Mouse (Mus musculus) neural tube, embryonic 12.5 days (tissue): ENCODE results near the gene Gm8159. TPM values are rescaled to one million over a fixed set of nuclear protein-coding genes. Genes with fewer than 3 reads are reported as not detected.
A peak's percentile ranks its signal among the peaks of the same experiment; 100 is the strongest.
"Not testable (repeated sequence)": the region's sequence is repeated elsewhere in the genome, so short reads cannot be mapped to it uniquely, and the experiment has no call there.

ENCODE experiments used
- ATAC-seq: fragments of 200-750 bp; cut with Nextera tagmentation; 2 replicates; pipeline ENCODE4 v1.8.0; 2017; ENCODE audit warnings: low read depth, mild to moderate bottlenecking, moderate TSS enrichment, moderate library complexity; ENCODE audit not compliant: low FRiP score
- H3K27ac ChIP-seq: fragments of 300-500 bp; sonication (generic); 2 replicates; pipeline ENCODE4 v1.5.1; 2016
- H3K27me3 ChIP-seq: fragments of 300-500 bp; sonication (generic); replicated peaks from 2 replicates; pipeline ENCODE4 v1.6.1; 2016; ENCODE audit warnings: mild to moderate bottlenecking
- H3K36me3 ChIP-seq: fragments of 300-500 bp; sonication (generic); 2 replicates; pipeline ENCODE4 v1.6.1; 2016; ENCODE audit warnings: mild to moderate bottlenecking
- H3K4me1 ChIP-seq: fragments of 300-500 bp; sonication (generic); 2 replicates; pipeline ENCODE4 v1.6.1; 2016
- H3K4me2 ChIP-seq: fragments of 300-500 bp; sonication (generic); replicated peaks from 2 replicates; pipeline ENCODE4 v1.6.1; 2016; ENCODE audit warnings: mild to moderate bottlenecking
- H3K4me3 ChIP-seq: fragments of 300-500 bp; sonication (generic); 2 replicates; pipeline ENCODE4 v1.5.1; 2016
- H3K9ac ChIP-seq: fragments of 300-500 bp; sonication (generic); 2 replicates; pipeline ENCODE4 v1.6.1; 2016; ENCODE audit warnings: mild to moderate bottlenecking
- H3K9me3 ChIP-seq: fragments of 300-500 bp; sonication (generic); 2 replicates; pipeline ENCODE4 v1.6.1; 2016; ENCODE audit warnings: mild to moderate bottlenecking
- WGBS: fragments of 180-500 bp; shearing (Covaris S2); methylation state at CpG from one replicate; pipeline ENCODE4 v1.1.7; 2016; 5-methylcytosine and 5-hydroxymethylcytosine counted together
- polyA plus RNA-seq: library from polyadenylated mRNA; unstranded; fragments of >200 nt; fragmentation: Nextera tagmentation; extraction: Ambion mirVana; gene quantifications from 2 replicates; pipeline ENCODE4 v1.2.1, GENCODE M21; 2016

The Gm8159 gene
- not detected in 2 replicates for polyA plus RNA-seq

DNA sequence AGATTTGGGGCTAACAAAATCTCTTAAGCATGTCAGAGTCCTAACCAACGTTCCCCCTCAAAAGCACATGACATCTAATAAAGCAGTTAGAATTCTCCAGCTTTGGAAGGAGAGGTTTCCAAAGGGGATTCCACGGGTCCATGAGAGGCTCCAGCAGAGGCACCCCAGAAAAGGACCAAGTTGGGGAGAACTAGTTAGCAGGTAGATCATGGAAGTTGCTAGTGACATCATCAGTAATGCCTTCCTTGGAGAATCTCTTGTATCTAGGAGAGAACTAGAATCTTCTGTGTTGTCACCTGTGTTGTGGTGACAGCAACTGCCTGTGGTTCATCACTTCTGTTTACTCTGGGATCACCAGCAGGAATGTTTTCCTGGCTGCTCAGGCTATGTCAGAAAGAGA is at the start of gene Gm8159:
Gene Gm8159, plus strand, starts transcription at position 301 of the 400 bp plus-strand sequence.
- not testable (repeated sequence) for H3K27ac ChIP-seq, H3K27me3 ChIP-seq, ATAC-seq, H3K36me3 ChIP-seq, H3K4me1 ChIP-seq, H3K9ac ChIP-seq, H3K9me3 ChIP-seq, H3K4me3 ChIP-seq, H3K4me2 ChIP-seq
- WGBS = no CpG with 5 or more reads among the region's 2 CpGs

DNA sequence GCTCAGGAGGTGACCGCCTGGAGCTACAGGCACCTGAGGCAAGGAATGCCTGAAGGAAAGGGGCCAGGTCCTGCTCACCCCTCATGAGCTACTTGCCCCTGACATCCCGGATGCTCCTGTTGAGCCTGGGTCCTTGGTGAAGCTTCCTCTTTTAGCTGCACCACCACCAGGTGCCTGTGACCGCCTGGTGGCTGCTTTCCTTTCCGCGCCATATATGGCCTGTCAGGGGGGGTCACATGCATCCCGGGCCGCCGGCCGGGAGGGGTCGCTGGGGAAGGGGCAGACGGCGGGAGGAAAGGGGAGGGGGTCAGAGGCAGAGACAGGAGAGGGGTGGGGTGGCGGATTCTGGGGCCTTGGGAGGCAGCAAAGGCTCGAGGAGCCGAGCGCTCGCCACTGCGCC is 17.2 kb downstream of the Gm8159 start:
- not testable (repeated sequence) for ATAC-seq
- 2% methylated on average over 17 of the region's 18 CpGs for WGBS

DNA sequence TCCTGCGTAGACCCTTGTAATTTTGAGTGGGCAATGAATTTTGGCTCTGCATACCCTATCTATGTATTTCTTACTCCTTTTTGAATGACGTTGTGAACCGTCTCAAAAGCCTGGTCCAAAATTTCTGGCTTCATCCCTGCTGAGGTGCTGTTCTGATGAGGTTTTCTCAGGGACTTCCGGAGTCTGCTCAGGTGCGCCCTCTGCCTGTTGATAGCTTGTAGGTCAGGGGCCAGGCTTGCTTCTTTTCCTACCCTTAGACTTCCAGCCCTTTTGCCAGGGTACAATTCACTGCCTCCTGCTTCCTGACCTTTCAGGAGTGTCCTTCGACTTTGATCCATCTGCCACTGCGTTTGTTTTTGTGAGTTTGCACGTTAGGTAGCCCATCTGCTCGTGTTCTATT is 18.2 kb downstream of the Gm8159 start:
- not testable (repeated sequence) for H3K27me3 ChIP-seq, H3K36me3 ChIP-seq, H3K4me1 ChIP-seq, H3K4me2 ChIP-seq, H3K4me3 ChIP-seq, H3K9me3 ChIP-seq, ATAC-seq, H3K27ac ChIP-seq, H3K9ac ChIP-seq
- WGBS = 4% methylated on average over 6 of the region's 9 CpGs

More for the DNA sequence above, 17.2 kb downstream of the Gm8159 start:
- not testable (repeated sequence) for H3K36me3 ChIP-seq, H3K9me3 ChIP-seq, H3K9ac ChIP-seq, H3K27me3 ChIP-seq, H3K4me1 ChIP-seq, H3K27ac ChIP-seq
- Histone ChIP-seq H3K4me2 (peak overlapping the region; percentile 61), H3K4me3 (peak overlapping the region; percentile 28; the same call in 1 of the 2 replicates)

DNA sequence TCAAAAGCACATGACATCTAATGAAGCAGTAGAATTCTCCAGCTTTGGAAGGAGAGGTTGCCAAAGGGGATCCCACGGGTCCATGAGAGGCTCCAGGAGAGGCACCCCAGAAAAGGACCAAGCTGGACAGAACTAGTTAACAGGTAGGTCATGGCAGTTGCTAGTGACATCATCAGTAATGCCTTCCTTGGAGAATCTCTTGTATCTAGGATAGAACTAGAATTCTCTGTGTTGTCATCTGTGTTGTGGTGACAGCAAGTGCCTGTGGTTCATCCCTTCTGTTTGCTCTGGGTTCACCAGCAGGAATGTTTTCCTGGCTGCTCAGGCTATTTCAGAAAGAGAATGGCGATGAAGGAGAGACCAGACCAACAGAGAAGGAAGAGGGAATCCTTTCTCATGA is 31.7 kb downstream of the Gm8159 start, which contains the start of gene Gm3239:
Gene Gm3239, plus strand, starts transcription at position 301 of the 400 bp plus-strand sequence.
- ATAC-seq, H3K27me3 ChIP-seq: not testable (repeated sequence)

More for the DNA sequence above, 31.7 kb downstream of the Gm8159 start, which contains the start of gene Gm3239:
- H3K36me3 ChIP-seq, H3K27ac ChIP-seq, H3K9me3 ChIP-seq, H3K4me3 ChIP-seq, H3K4me1 ChIP-seq, H3K9ac ChIP-seq, H3K4me2 ChIP-seq: not testable (repeated sequence)
- no CpG with 5 or more reads among the region's 2 CpGs for WGBS

Other genes with a start within 250 kb of the Gm8159 start
- gene Gm3159, start 234.8 kb upstream of the Gm8159 start, polyA plus RNA-seq = not detected in 2 replicates
- gene Gm3164, start 216.9 kb upstream of the Gm8159 start, polyA plus RNA-seq = 1.1 and 1.7 TPM in 2 replicates
- 0.93 TPM in 1 of 2 replicates, not detected in the other for gene Gm3173, start 201.4 kb upstream of the Gm8159 start, polyA plus RNA-seq
- gene Gm3182, start 150.6 kb upstream of the Gm8159 start, polyA plus RNA-seq = not detected in 2 replicates
- gene Gm3047, start 76.9 kb upstream of the Gm8159 start, polyA plus RNA-seq = not detected in 2 replicates
- gene Gm3239, start 31.8 kb downstream of the Gm8159 start, polyA plus RNA-seq = 0.49 TPM in 1 of 2 replicates, not detected in the other
- gene Gm7876, start 76.9 kb downstream of the Gm8159 start, polyA plus RNA-seq = not detected in 2 replicates
- gene Gm3252, start 94.4 kb downstream of the Gm8159 start, polyA plus RNA-seq = 0.33 and 0.87 TPM in 2 replicates
- not detected in 2 replicates for gene Gm9602, start 144.0 kb downstream of the Gm8159 start, polyA plus RNA-seq
- not detected in 2 replicates for gene Gm3269, start 205.8 kb downstream of the Gm8159 start, polyA plus RNA-seq
- 1.5 and 2.4 TPM in 2 replicates for gene Gm3264, start 223.2 kb downstream of the Gm8159 start, polyA plus RNA-seq